Mouse (Mus musculus) limb, embryonic 14.5 days (tissue): ENCODE measurements at regions not wholly inside any gene's neighbourhood (a gene's known extent, or its start where the extent isn't known, plus 50 kb on each side); places are given as distances from the start of the nearest gene placed in this dataset.
"Not testable (repeated sequence)": the region's sequence is repeated elsewhere in the genome, so short reads cannot be mapped to it uniquely, and the experiment has no call there.

Experiments used
- ATAC-seq: fragments of 200-750 bp; cut with Nextera tagmentation; 2 replicates; pipeline ENCODE4 v1.8.0; 2017; ENCODE audit warnings: low read depth, moderate number of reproducible peaks, moderate TSS enrichment; ENCODE audit not compliant: low FRiP score
- DNase-seq: peaks from one replicate; pipeline ENCODE4 v3.0.0-alpha.2; 2015; ENCODE audit warnings: low spot score
- H3K27ac ChIP-seq: fragments of 300-500 bp; sonication (generic); replicated peaks from 2 replicates; pipeline ENCODE4 v1.5.1; 2014; ENCODE audit warnings: low read depth, mild to moderate bottlenecking, low read length, moderate library complexity, mixed read lengths
- H3K27me3 ChIP-seq: fragments of 300-500 bp; sonication (generic); 2 replicates; pipeline ENCODE4 v1.6.1; 2014; ENCODE audit warnings: low read length, mixed read lengths; ENCODE audit not compliant: control insufficient read depth, insufficient read depth
- H3K36me3 ChIP-seq: fragments of 300-500 bp; sonication (generic); 2 replicates; pipeline ENCODE4 v1.6.1; 2014; ENCODE audit warnings: mild to moderate bottlenecking, low read length, moderate library complexity, mixed read lengths; ENCODE audit not compliant: control insufficient read depth, insufficient read depth
- H3K4me1 ChIP-seq: fragments of 300-500 bp; sonication (generic); 2 replicates; pipeline ENCODE4 v1.6.1; 2014; ENCODE audit warnings: antibody characterized with exemption, low read length, mixed read lengths; ENCODE audit not compliant: control insufficient read depth, insufficient read depth
- H3K4me2 ChIP-seq: fragments of 300-500 bp; sonication (generic); replicated peaks from 2 replicates; pipeline ENCODE4 v1.6.1; 2014; ENCODE audit warnings: low read depth, mild to moderate bottlenecking, low read length, moderate library complexity; ENCODE audit not compliant: severe bottlenecking
- H3K4me3 ChIP-seq: fragments of 300-500 bp; sonication (generic); replicated peaks from 2 replicates; pipeline ENCODE4 v1.5.1; 2014; ENCODE audit warnings: low read length
- H3K9ac ChIP-seq: fragments of 300-500 bp; sonication (generic); 2 replicates; pipeline ENCODE4 v1.6.1; 2014; ENCODE audit warnings: mild to moderate bottlenecking, low read depth, low read length, moderate library complexity; ENCODE audit not compliant: severe bottlenecking
- H3K9me3 ChIP-seq: fragments of 300-500 bp; sonication (generic); 2 replicates; pipeline ENCODE4 v1.6.1; 2016; ENCODE audit warnings: low read length; ENCODE audit not compliant: control insufficient read depth
- POLR2A ChIP-seq: fragments of 200-500 bp; IDR thresholded peaks from 2 replicates; pipeline ENCODE4 v1.8.0; 2012; ENCODE audit warnings: inconsistent platforms, mild to moderate bottlenecking, moderate library complexity, borderline replicate concordance; ENCODE audit not compliant: insufficient read depth, insufficient read length; ENCODE audit errors: extremely low read depth
- WGBS: fragments of 180-500 bp; shearing (Covaris S2); extraction: QIAGEN DNeasy Blood & Tissue Kit; methylation state at CpG from one replicate; pipeline ENCODE4 v1.1.7; 2014; 5-methylcytosine and 5-hydroxymethylcytosine counted together

DNA sequence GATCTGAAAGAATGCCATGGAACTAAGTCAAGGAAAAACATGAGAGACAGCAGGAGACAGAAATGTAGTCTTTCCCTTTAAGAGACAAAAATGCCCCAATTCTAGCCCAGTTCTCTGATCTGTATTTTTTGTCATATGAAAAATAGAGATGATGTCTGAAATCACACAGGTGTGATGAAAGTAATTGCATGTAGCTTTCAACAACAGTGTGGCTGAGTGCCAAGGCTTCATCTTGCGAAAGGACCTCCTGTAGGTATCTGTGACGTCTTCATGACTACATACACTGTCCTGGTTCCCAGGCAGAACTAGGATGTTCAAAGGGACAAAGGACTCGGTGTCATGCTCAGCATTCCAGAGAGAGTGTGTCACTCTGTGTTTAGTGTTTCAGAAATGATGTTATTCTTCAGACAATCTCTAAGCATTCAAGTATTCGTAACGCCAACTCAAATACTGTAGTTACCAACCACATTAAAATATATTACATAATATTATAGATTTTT is 629.8 kb downstream of the Lrriq3 start:
- H3K36me3 ChIP-seq, result no peaks in the 10 kb centered on the region
- H3K9ac ChIP-seq, result no peak overlapping the region
- H3K27ac ChIP-seq, result no peak overlapping the region
- 81% methylated on average over 5 of the region's 5 CpGs for WGBS
- no peaks in the 10 kb centered on the region for H3K4me1 ChIP-seq
- ATAC-seq (no peak), DNase-seq (no peak)
- no peak for TF ChIP-seq POLR2A
- no peak overlapping the region for H3K4me2 ChIP-seq
- no peaks in the 10 kb centered on the region for H3K27me3 ChIP-seq
- H3K4me3 ChIP-seq, result no peak overlapping the region
- no peaks in the 10 kb centered on the region for H3K9me3 ChIP-seq

DNA sequence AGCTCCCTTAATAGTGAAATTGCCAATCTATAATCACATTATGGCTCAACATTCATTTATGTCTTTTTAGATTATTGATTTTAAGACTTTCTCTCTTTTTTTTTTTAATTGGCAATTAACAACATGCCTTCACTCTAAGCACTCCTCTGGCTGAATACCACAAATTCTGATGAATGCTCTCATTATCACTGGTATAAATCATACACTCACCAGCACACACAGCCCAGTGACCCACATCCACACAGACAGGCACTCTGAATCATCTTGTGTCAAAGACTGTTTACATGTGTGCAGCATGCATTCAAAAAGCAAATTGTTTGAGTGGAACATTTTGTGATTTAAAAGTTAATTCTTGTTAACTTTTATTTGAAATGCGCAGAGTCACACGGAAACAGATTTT is 649.2 kb downstream of the Lrriq3 start:
- H3K36me3 ChIP-seq, result no peaks in the 10 kb centered on the region
- H3K4me2 ChIP-seq, result no peak overlapping the region
- H3K27me3 ChIP-seq, result no peaks in the 10 kb centered on the region
- ATAC-seq, result no peak
- 70% methylated on average over 2 of the region's 2 CpGs for WGBS
- H3K4me1 ChIP-seq, result no peaks in the 10 kb centered on the region
- H3K27ac ChIP-seq, result no peak overlapping the region
- H3K4me3 ChIP-seq, result no peak overlapping the region
- no peak for TF ChIP-seq POLR2A
- H3K9me3 ChIP-seq, result no peaks in the 10 kb centered on the region
- no peak for DNase-seq
- H3K9ac ChIP-seq, result no peak overlapping the region

DNA sequence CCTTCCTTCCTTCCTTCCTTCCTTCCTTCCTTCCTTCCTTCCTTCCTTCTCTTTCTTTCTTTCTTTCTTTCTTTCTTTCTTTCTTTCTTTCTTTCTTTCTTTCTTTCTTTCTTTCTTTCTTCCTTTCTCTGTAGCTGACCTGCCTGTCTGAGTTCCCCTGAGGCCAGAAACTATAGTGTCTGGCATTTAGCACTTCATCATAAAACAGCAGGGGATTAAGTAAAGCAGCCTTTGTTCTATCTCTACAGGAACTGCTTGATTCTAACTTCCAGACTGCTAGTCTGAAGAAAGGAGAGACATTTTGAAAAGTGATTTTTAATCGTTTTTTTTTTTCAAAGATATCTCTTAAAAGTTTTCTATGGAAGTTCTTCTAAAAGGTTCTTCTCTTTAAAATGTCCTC is 653.4 kb downstream of the Lrriq3 start:
- not testable (repeated sequence) for ATAC-seq, H3K9ac ChIP-seq, H3K4me1 ChIP-seq, H3K9me3 ChIP-seq, H3K36me3 ChIP-seq, DNase-seq, H3K27ac ChIP-seq, H3K4me2 ChIP-seq, H3K4me3 ChIP-seq, H3K27me3 ChIP-seq
- WGBS, result 9% methylated on average over 1 of the region's 1 CpGs

DNA sequence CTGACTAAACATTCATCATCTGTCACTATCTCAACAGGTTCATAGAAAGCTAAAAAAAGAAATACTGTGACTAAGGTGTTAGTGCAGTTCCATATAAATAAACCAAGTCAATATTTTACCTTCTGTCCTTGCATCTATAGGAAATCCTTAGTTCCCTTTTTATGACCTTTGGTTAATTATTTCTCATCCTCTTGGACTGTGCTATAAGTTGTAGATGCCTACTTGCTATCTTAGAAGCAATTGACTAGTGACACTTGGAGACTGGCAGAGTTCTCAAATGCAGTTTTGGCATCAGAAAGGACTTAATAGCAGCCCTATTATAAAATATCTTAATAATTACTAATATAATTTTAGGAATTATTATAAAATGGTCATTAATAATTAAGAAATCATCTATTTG is 654.3 kb downstream of the Lrriq3 start:
- Histone ChIP-seq H3K27ac (no peak overlapping the region), H3K4me2 (no peak overlapping the region), H3K36me3 (no peaks in the 10 kb centered on the region), H3K4me3 (no peak overlapping the region), H3K27me3 (no peaks in the 10 kb centered on the region), H3K4me1 (no peaks in the 10 kb centered on the region), H3K9ac (no peak overlapping the region), H3K9me3 (no peaks in the 10 kb centered on the region)
- ATAC-seq, result no peak
- no peak for DNase-seq
- no peak for TF ChIP-seq POLR2A

DNA sequence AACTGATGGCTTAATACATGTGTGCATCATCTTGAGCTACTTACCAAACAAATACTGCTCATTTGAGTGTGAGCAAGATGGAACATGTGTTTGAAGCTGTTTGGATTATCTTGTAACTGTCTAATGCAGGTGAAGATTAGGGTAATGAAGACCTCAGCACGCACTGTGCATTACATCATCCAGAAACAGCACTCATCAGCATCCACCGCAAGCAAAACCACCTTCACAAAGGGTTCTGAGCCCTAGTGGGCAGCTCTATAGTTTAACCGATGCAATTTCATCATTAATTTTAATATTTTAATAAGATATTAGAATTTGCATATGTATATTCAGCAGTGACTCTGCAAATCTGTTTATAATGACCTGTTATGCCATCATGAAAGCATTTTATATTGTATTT is 664.1 kb downstream of the Lrriq3 start:
- DNase-seq, result no peak
- H3K27ac ChIP-seq, result no peak overlapping the region
- H3K27me3 ChIP-seq, result no peaks in the 10 kb centered on the region
- H3K4me3 ChIP-seq, result no peak overlapping the region
- TF ChIP-seq POLR2A, result no peak
- no peaks in the 10 kb centered on the region for H3K36me3 ChIP-seq
- no peaks in the 10 kb centered on the region for H3K9me3 ChIP-seq
- H3K4me1 ChIP-seq, result no peaks in the 10 kb centered on the region
- H3K9ac ChIP-seq, result no peak overlapping the region
- no peak overlapping the region for H3K4me2 ChIP-seq
- WGBS, result 91% methylated on average over 3 of the region's 3 CpGs
- ATAC-seq, result no peak

DNA sequence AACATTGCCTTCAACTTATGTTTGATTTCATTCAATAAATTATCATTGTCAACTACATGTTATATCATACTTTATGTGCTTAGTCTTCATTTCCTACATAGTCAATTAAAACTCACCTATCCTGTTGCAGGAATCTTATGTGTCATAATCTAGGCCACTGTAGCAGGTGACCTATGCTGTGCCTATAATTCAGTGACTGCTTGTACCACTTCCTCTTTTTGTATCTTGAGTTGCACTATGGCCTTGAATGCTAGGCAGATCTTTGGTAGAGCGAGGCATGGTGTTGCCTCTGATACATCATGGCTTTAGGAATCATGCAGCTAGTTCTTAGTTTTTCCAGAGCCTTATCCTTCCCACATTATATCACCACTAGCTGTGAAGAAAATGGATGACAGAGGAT is 682.8 kb downstream of the Lrriq3 start:
- 90% methylated on average over 1 of the region's 1 CpGs for WGBS
- Histone ChIP-seq H3K9ac (no peak overlapping the region), H3K4me1 (no peaks in the 10 kb centered on the region), H3K9me3 (no peaks in the 10 kb centered on the region), H3K27me3 (no peaks in the 10 kb centered on the region), H3K4me3 (no peak overlapping the region), H3K36me3 (no peaks in the 10 kb centered on the region), H3K27ac (no peak overlapping the region), H3K4me2 (no peak overlapping the region)
- DNase-seq (no peak), ATAC-seq (no peak)
- TF ChIP-seq POLR2A, result no peak
